Mouse (Mus musculus) heart, adult 2 months (tissue): ENCODE measurements around the gene Ifna6.
A peak's percentile ranks its signal among the peaks of the same experiment; 100 is the strongest.

Experiments
- CTCF ChIP-seq: fragments of 200-600 bp; IDR thresholded peaks from 2 replicates; pipeline ENCODE4 v1.8.1; 2022; ENCODE audit warnings: antibody characterized with exemption, mild to moderate bottlenecking, moderate library complexity
- EP300 ChIP-seq: fragments of 200-500 bp; IDR thresholded peaks from 2 replicates; pipeline ENCODE4 v1.6.1; 2011; ENCODE audit warnings: low read depth, low read length, control low read depth; ENCODE audit not compliant: insufficient read depth
- POLR2A ChIP-seq: fragments of 200-500 bp; IDR thresholded peaks from 2 replicates; pipeline ENCODE4 v1.6.1; 2011; ENCODE audit warnings: mild to moderate bottlenecking, low read depth, low read length, control low read depth; ENCODE audit not compliant: insufficient read depth

DNA sequence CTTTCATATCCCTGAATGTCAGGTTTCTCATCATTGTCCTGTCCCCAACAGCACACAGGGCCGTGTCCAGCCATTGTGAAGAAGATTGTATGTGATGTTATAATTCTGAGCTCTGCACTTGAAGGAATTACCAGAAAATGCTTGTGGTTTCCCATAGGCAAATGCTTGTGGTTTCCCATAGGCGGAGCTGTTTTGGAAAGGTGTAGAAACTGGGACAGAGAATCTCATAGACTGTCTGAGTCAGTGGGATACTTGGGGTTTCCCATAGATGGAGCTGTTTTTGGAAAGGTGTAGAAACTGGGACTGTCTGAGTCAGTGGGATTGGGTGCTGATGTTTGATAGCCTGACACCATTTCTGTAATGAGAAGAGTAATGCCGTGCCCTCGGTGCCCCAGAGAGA lies 49.3 kb downstream of the Ifna6 start:
- TF ChIP-seq POLR2A (no peak), CTCF (peak; percentile 26; the same call in 1 of the 2 replicates), EP300 (no peak)
